Mouse (Mus musculus) CH12.LX (cell line): ENCODE data around the gene Gm15294. TPM values are rescaled to one million over a fixed set of nuclear protein-coding genes. Genes with fewer than 3 reads are reported as not detected.

ENCODE experiments used
- DNase-seq: peaks from one replicate; pipeline ENCODE4 v3.0.0-alpha.2; 2013; ENCODE audit errors: extremely low read depth
- H3K27ac ChIP-seq: 2 replicates; pipeline ENCODE4 v1.5.1; 2012; ENCODE audit warnings: low read depth, mild to moderate bottlenecking, control low read depth, moderate library complexity; ENCODE audit not compliant: insufficient read depth
- H3K27me3 ChIP-seq: replicated peaks from 2 replicates; pipeline ENCODE3; 2012; ENCODE audit warnings: inconsistent platforms
- H3K36me3 ChIP-seq, 2 experiments: replicated peaks in 1 of 2; 2 replicates each; pipeline versions ENCODE3 to v1.6.1; 2012; ENCODE audit warnings: inconsistent platforms in 1 of 2, low read length in 1 of 2, mild to moderate bottlenecking in 1 of 2, mixed read lengths in 1 of 2, moderate library complexity in 1 of 2; ENCODE audit not compliant: control insufficient read depth in 1 of 2, insufficient read depth in 1 of 2
- H3K4me1 ChIP-seq, 2 experiments: 2 replicates each; pipeline ENCODE4 v1.6.1; 2012; ENCODE audit warnings: inconsistent platforms in 1 of 2, moderate library complexity in 1 of 2; ENCODE audit not compliant: insufficient read depth in 2 of 2, control insufficient read depth in 1 of 2
- H3K4me2 ChIP-seq: 2 replicates; pipeline ENCODE4 v1.6.1; 2012; ENCODE audit warnings: low read depth, mild to moderate bottlenecking, control low read depth; ENCODE audit not compliant: poor library complexity, insufficient read depth, severe bottlenecking
- H3K4me3 ChIP-seq, 3 experiments: fragments of 150-350 bp in 1 of 3; sonication (generic) in 1 of 3; replicated peaks in 1 of 3; 2 replicates each; pipeline versions ENCODE3 to v1.5.1; 2011 to 2012; ENCODE audit warnings: low read depth in 2 of 3, low read length in 2 of 3, mild to moderate bottlenecking in 2 of 3, moderate library complexity in 2 of 3, control low read depth in 1 of 3, improper control_type of control experiment in 1 of 3, inconsistent platforms in 1 of 3, mixed read lengths in 1 of 3; ENCODE audit not compliant: poor library complexity in 1 of 3
- H3K79me2 ChIP-seq: replicated peaks from 2 replicates; pipeline ENCODE4 v1.6.1; 2012; ENCODE audit warnings: mild to moderate bottlenecking, moderate library complexity; ENCODE audit not compliant: control insufficient read depth, poor library complexity, insufficient read depth, severe bottlenecking; ENCODE audit errors: extremely low read depth
- H3K9ac ChIP-seq: 2 replicates; pipeline ENCODE4 v1.6.1; 2012; ENCODE audit warnings: low read depth, mild to moderate bottlenecking, control low read depth, moderate library complexity; ENCODE audit not compliant: insufficient read depth
- H3K9me3 ChIP-seq: replicated peaks from 2 replicates; pipeline ENCODE3; 2012; ENCODE audit warnings: low read length, inconsistent platforms, mixed read lengths
- CHD1 ChIP-seq: IDR thresholded peaks from 2 replicates; pipeline ENCODE4 v1.6.1; 2012; ENCODE audit warnings: low read depth, low read length, improper control_type of control experiment, inconsistent platforms
- CHD2 ChIP-seq: IDR thresholded peaks from 2 replicates; pipeline ENCODE4 v1.6.1; 2011; ENCODE audit warnings: low read length, improper control_type of control experiment
- E2F4 ChIP-seq: IDR thresholded peaks from 2 replicates; pipeline ENCODE4 v1.6.1; 2011; ENCODE audit warnings: low read depth, low read length, improper control_type of control experiment; ENCODE audit not compliant: insufficient replicate concordance
- EP300 ChIP-seq: IDR thresholded peaks from 2 replicates; pipeline ENCODE4 v1.6.1; 2011; ENCODE audit warnings: low read length, improper control_type of control experiment
- GABPA ChIP-seq: IDR thresholded peaks from 2 replicates; pipeline ENCODE4 v1.6.1; 2012; ENCODE audit warnings: low read depth, low read length, improper control_type of control experiment, inconsistent platforms; ENCODE audit not compliant: insufficient replicate concordance
- IRF4 ChIP-seq: IDR thresholded peaks from 2 replicates; pipeline ENCODE4 v1.6.1; 2014; ENCODE audit warnings: low read depth, mild to moderate bottlenecking, inconsistent platforms, low read length, improper control_type of control experiment
- JUN ChIP-seq: IDR thresholded peaks from 2 replicates; pipeline ENCODE4 v1.6.1; 2011; ENCODE audit warnings: low read depth, mild to moderate bottlenecking, low read length, improper control_type of control experiment, moderate library complexity; ENCODE audit not compliant: insufficient read depth
- JUND ChIP-seq: conservative IDR thresholded peaks from 2 replicates; pipeline ENCODE4 v1.6.1; 2011; ENCODE audit warnings: low read depth, low read length, improper control_type of control experiment
- KAT2A ChIP-seq: IDR thresholded peaks from 2 replicates; pipeline ENCODE4 v1.6.1; 2012; ENCODE audit warnings: low read length, improper control_type of control experiment, inconsistent platforms; ENCODE audit not compliant: insufficient replicate concordance
- MAZ ChIP-seq: IDR thresholded peaks from 2 replicates; pipeline ENCODE4 v1.6.1; 2012; ENCODE audit warnings: low read depth, mild to moderate bottlenecking, inconsistent platforms, low read length, improper control_type of control experiment, moderate library complexity
- MXI1 ChIP-seq: IDR thresholded peaks from 2 replicates; pipeline ENCODE4 v1.6.1; 2011; ENCODE audit warnings: mild to moderate bottlenecking, low read depth, low read length, improper control_type of control experiment
- MYC ChIP-seq: IDR thresholded peaks from 2 replicates; pipeline ENCODE4 v1.6.1; 2011; ENCODE audit warnings: low read depth, mild to moderate bottlenecking, improper control_type of control experiment, low read length
- NELFE ChIP-seq: IDR thresholded peaks from 2 replicates; pipeline ENCODE4 v1.6.1; 2011; ENCODE audit warnings: low read depth, low read length, improper control_type of control experiment
- NRF1 ChIP-seq: IDR thresholded peaks from 2 replicates; pipeline ENCODE4 v1.6.1; 2014; ENCODE audit warnings: low read depth, mild to moderate bottlenecking, inconsistent platforms, low read length, improper control_type of control experiment, moderate library complexity
- PAX5 ChIP-seq: IDR thresholded peaks from 2 replicates; pipeline ENCODE4 v1.6.1; 2012; ENCODE audit warnings: low read length, inconsistent platforms, mixed read lengths
- RAD21 ChIP-seq: IDR thresholded peaks from 2 replicates; pipeline ENCODE4 v1.6.1; 2011; ENCODE audit warnings: low read depth, mild to moderate bottlenecking, low read length, improper control_type of control experiment, moderate library complexity
- RCOR1 ChIP-seq: conservative IDR thresholded peaks from 2 replicates; pipeline ENCODE4 v1.6.1; 2012; ENCODE audit warnings: low read depth, mild to moderate bottlenecking, inconsistent platforms, low read length, improper control_type of control experiment
- SIN3A ChIP-seq: IDR thresholded peaks from 2 replicates; pipeline ENCODE4 v1.6.1; 2012; ENCODE audit warnings: low read length, improper control_type of control experiment, inconsistent platforms
- SMC3 ChIP-seq: IDR thresholded peaks from 2 replicates; pipeline ENCODE4 v1.6.1; 2011; ENCODE audit warnings: low read depth, low read length, improper control_type of control experiment
- TBP ChIP-seq: conservative IDR thresholded peaks from 2 replicates; pipeline ENCODE4 v1.6.1; 2011; ENCODE audit warnings: low read depth, low read length, improper control_type of control experiment
- TCF12 ChIP-seq: IDR thresholded peaks from 2 replicates; pipeline ENCODE4 v1.6.1; 2014; ENCODE audit warnings: low read depth, mild to moderate bottlenecking, inconsistent platforms, low read length, improper control_type of control experiment
- UBTF ChIP-seq: IDR thresholded peaks from 2 replicates; pipeline ENCODE4 v1.6.1; 2012; ENCODE audit warnings: low read depth, mild to moderate bottlenecking, inconsistent platforms, low read length, improper control_type of control experiment, moderate library complexity
- ZNF384 ChIP-seq: IDR thresholded peaks from 2 replicates; pipeline ENCODE4 v1.6.1; 2012; ENCODE audit warnings: low read depth, low read length, improper control_type of control experiment, inconsistent platforms
- dilution Hi-C: fragments of 300-500 bp; cut with MboI; formaldehyde crosslinking; loops from 2 replicates; pipeline ENCODE4 v1.14.3; 2020; ENCODE audit warnings: low sequenced_read_pairs; ENCODE audit not compliant: extremely low pct_unique_long_range_greater_than_20kb, extremely low pct_ligation_motif_present
- in situ Hi-C: fragments of 300-500 bp; cut with MboI; formaldehyde crosslinking; loops from 3 replicates; pipeline ENCODE4 v1.14.3; 2019; ENCODE audit warnings: low sequenced_read_pairs, low pct_ligation_motif_present, low pct_unique_long_range_greater_than_20kb, mixed read lengths
- polyA plus RNA-seq: library from polyadenylated mRNA; unstranded; fragments of >175 nt; gene quantifications from 2 replicates; pipeline ENCODE4 v1.2.1, GENCODE M21; 2012; ENCODE audit warnings: low read depth; ENCODE audit not compliant: insufficient read length
- total RNA-seq, 2 experiments: library from RNA; depleted of rRNA; stranded (reverse); fragments of 300-350 nt in 1 of 2; fragments of >200 nt in 1 of 2; gene quantifications; 2 replicates each; pipeline ENCODE4 v1.2.3; 2012 to 2014

Gm15294 gene
- total and polyA plus RNA-seq, 3 experiments, result 0.47 TPM; not detected in 2

GRCm38 (mm10) chrX:141873597-141873996 is 1.4 kb downstream of the Gm15294 start:
- no peak for TF ChIP-seq ZNF384
- no peak for TF ChIP-seq MYC
- no peak for TF ChIP-seq MAZ
- TF ChIP-seq RAD21, result no peak
- no peak for TF ChIP-seq E2F4
- TF ChIP-seq SMC3, result no peak
- TF ChIP-seq GABPA, result no peak
- TF ChIP-seq PAX5, result no peak
- TF ChIP-seq RCOR1, result no peak
- no peak for TF ChIP-seq CHD1
- no peak for TF ChIP-seq JUN
- no peak for TF ChIP-seq JUND
- no peak for TF ChIP-seq UBTF
- TF ChIP-seq EP300, result no peak
- no peak for TF ChIP-seq NRF1
- TF ChIP-seq NELFE, result no peak
- Histone ChIP-seq H3K9ac (no peak overlapping the region), H3K4me1 (no peaks in the 10 kb centered on the region), H3K4me3 (no peak overlapping the region), H3K9me3 (no peaks in the 10 kb centered on the region), H3K27ac (no peak overlapping the region), H3K79me2 (no peaks in the 10 kb centered on the region), H3K4me2 (no peak overlapping the region), H3K27me3 (no peaks in the 10 kb centered on the region), H3K36me3 (no peaks in the 10 kb centered on the region)
- no peak for DNase-seq
- in situ Hi-C loops, result no loop called here
- dilution Hi-C loops, result no loop called here

DNA sequence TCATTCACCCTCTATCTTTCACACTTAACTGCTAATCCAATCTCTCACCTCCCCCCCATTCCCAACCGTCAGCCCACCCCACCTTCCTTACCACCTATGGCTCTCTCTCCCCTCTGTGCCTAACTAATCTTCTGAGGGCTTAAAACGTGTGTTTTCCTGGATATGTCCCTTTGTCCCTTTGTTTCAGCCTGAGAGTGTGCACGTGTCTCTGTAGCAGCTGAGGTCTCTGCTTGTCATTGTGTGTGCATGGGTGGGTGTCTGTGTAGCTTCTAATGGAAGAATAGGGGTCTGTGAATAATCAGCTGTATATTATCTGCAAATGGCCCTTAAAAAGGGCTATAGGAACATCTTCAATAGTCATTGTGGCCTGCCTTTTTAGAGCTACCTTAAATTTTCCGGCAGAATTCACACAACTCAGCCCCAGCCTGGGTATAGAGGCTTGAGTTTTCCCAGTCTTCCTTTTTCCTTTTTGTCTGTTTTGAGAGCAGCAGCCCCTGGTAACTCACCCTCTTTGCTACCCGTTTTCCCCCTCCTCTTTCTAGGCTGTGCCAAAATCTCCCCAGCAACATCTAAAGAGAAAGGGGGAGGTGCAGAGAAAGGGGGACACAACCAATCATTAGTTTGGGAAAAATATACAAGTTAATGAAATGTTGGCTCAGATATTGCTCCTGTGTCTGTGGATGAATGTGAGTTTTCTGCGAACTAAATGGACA is 19.2 kb downstream of the Gm15294 start:
- Histone ChIP-seq H3K27ac (no peak overlapping the region), H3K36me3 (no peaks in the 10 kb centered on the region), H3K4me3 (no peak overlapping the region), H3K4me1 (no peaks in the 10 kb centered on the region), H3K4me2 (no peak overlapping the region), H3K9ac (no peak overlapping the region), H3K9me3 (no peaks in the 10 kb centered on the region), H3K27me3 (no peaks in the 10 kb centered on the region), H3K79me2 (no peaks in the 10 kb centered on the region)
- DNase-seq, result no peak
- dilution Hi-C loops, result no loop called here
- in situ Hi-C loops, result no loop called here
- no peak for TF ChIP-seq KAT2A
- no peak for TF ChIP-seq TCF12
- TF ChIP-seq MXI1, result no peak
- TF ChIP-seq CHD2, result no peak
- no peak for TF ChIP-seq PAX5
- TF ChIP-seq TBP, result no peak
- TF ChIP-seq SIN3A, result no peak
- TF ChIP-seq NRF1, result no peak
- no peak for TF ChIP-seq IRF4
- no peak for TF ChIP-seq CHD1
